Mouse (Mus musculus) cortical plate, adult 2 months (tissue): ENCODE results near the gene Il17f.
"Not testable (repeated sequence)": the region's sequence is repeated elsewhere in the genome, so short reads cannot be mapped to it uniquely, and the experiment has no call there.

Source experiments
- CTCF ChIP-seq: fragments of 200-500 bp; IDR thresholded peaks from 2 replicates; pipeline ENCODE4 v1.5.1; 2011; ENCODE audit warnings: mild to moderate bottlenecking, control low read depth, low read length; ENCODE audit not compliant: insufficient read depth; ENCODE audit errors: extremely low read depth
- POLR2A ChIP-seq: fragments of 200-500 bp; IDR thresholded peaks from 2 replicates; pipeline ENCODE4 v1.6.1; 2011; ENCODE audit warnings: mild to moderate bottlenecking, low read length, control low read depth; ENCODE audit not compliant: insufficient read depth; ENCODE audit errors: extremely low read depth

DNA sequence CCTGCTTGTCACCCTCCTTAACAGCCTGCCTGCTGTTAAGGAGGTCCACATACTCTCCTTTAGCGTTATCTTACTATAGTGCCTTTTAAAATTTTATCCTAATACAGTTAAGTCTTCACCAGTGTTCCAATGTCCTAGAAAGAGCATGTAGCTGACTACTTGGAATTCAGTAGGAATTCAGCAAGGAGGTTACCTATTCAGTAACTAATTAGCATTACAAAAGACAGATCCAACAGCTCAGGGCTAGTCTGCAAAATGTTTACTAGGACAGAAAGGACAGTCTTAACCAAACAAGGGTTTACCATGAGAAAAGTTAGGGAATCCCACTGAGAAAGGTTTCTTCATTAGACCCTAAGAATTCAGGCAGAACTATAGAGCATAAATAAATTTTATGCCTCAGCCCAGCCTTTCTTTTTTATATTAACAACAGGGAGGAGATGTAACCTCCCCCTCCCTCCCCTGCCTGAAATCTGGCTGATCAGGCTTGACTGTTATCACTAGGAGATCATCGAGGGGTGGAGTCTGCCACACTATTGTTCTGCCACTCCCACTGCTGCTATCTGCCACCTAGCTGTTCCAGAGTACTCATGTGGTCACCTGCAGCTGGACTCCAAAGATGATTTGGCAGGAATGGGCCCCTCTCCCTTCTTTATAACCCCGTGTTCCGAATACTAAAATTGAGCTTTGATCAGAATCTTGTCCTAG, 16.2 kb downstream of the Il17f start:
- TF ChIP-seq POLR2A, CTCF: not testable (repeated sequence)
